Mouse (Mus musculus) heart, embryonic 10.5 days (tissue): ENCODE measurements at regions not wholly inside any gene's neighbourhood (a gene's known extent, or its start where the extent isn't known, plus 50 kb on each side); places are given as distances from the start of the nearest gene placed in this dataset.

Experiments used
- DNase-seq: peaks from one replicate; pipeline ENCODE4 v3.0.0-alpha.2; 2017; ENCODE audit warnings: low spot score
- H3K27ac ChIP-seq: fragments of 300-500 bp; sonication (generic); 2 replicates; pipeline ENCODE4 v1.5.1; 2016; ENCODE audit warnings: mild to moderate bottlenecking
- H3K27me3 ChIP-seq: fragments of 300-500 bp; sonication (generic); 2 replicates; pipeline ENCODE4 v1.6.1; 2016; ENCODE audit warnings: mild to moderate bottlenecking; ENCODE audit not compliant: poor library complexity, insufficient read depth, severe bottlenecking
- H3K36me3 ChIP-seq: fragments of 300-500 bp; sonication (generic); 2 replicates; pipeline ENCODE4 v1.6.1; 2016; ENCODE audit warnings: mild to moderate bottlenecking, moderate library complexity
- H3K4me1 ChIP-seq: fragments of 300-500 bp; sonication (generic); 2 replicates; pipeline ENCODE4 v1.6.1; 2016; ENCODE audit warnings: mild to moderate bottlenecking
- H3K4me3 ChIP-seq: fragments of 300-500 bp; sonication (generic); 2 replicates; pipeline ENCODE4 v1.5.1; 2016; ENCODE audit warnings: mild to moderate bottlenecking, moderate library complexity
- H3K9me3 ChIP-seq: fragments of 300-500 bp; sonication (generic); 2 replicates; pipeline ENCODE4 v1.6.1; 2016; ENCODE audit warnings: mild to moderate bottlenecking, moderate library complexity
- WGBS: fragments of 180-500 bp; shearing (Covaris S2); methylation state at CpG from one replicate; pipeline ENCODE4 v1.1.7; 2016; 5-methylcytosine and 5-hydroxymethylcytosine counted together

GRCm38 (mm10) chr12:70640186-70640585 lies 185.1 kb upstream of the Frmd6 start:
- 81% methylated on average over 2 of the region's 2 CpGs for WGBS
- no peak for DNase-seq
- no peak overlapping the region for H3K27ac ChIP-seq
- H3K4me1 ChIP-seq: no peaks in the 10 kb centered on the region
- H3K4me3 ChIP-seq: no peak overlapping the region
- no peaks in the 10 kb centered on the region for H3K9me3 ChIP-seq
- no peaks in the 10 kb centered on the region for H3K36me3 ChIP-seq
- no peaks in the 10 kb centered on the region for H3K27me3 ChIP-seq

- no peak overlapping the region for H3K4me3 ChIP-seq
- peaks cover 25% of the 10 kb centered on the region for H3K4me1 ChIP-seq
- H3K9me3 ChIP-seq: no peaks in the 10 kb centered on the region
- H3K27ac ChIP-seq: no peak overlapping the region
- no peaks in the 10 kb centered on the region for H3K27me3 ChIP-seq
- WGBS: 82% methylated on average over 2 of the region's 2 CpGs
- peak; percentile 60 for DNase-seq
- H3K36me3 ChIP-seq: no peaks in the 10 kb centered on the region
Measured at GRCm38 (mm10) chr12:70644910-70645309, 180.4 kb upstream of the Frmd6 start.

GRCm38 (mm10) chr12:70645407-70645806 lies 179.9 kb upstream of the Frmd6 start:
- H3K27me3 ChIP-seq: no peaks in the 10 kb centered on the region
- 73% methylated on average over 3 of the region's 3 CpGs for WGBS
- peaks cover 30% of the 10 kb centered on the region for H3K4me1 ChIP-seq
- no peaks in the 10 kb centered on the region for H3K36me3 ChIP-seq
- H3K27ac ChIP-seq: no peak overlapping the region
- no peaks in the 10 kb centered on the region for H3K9me3 ChIP-seq
- peak; percentile 30 for DNase-seq
- no peak overlapping the region for H3K4me3 ChIP-seq

GRCm38 (mm10) chr12:70647516-70647915 lies 177.8 kb upstream of the Frmd6 start:
- 32% methylated on average over 6 of the region's 6 CpGs for WGBS
- H3K36me3 ChIP-seq: no peaks in the 10 kb centered on the region
- H3K27ac ChIP-seq: no peak overlapping the region
- H3K4me3 ChIP-seq: no peak overlapping the region
- no peaks in the 10 kb centered on the region for H3K27me3 ChIP-seq
- peaks cover 31% of the 10 kb centered on the region for H3K4me1 ChIP-seq
- DNase-seq: no peak
- H3K9me3 ChIP-seq: no peaks in the 10 kb centered on the region

GRCm38 (mm10) chr12:70648179-70648811 lies 177.0 kb upstream of the Frmd6 start:
- Histone ChIP-seq H3K27me3 (no peaks in the 10 kb centered on the region), H3K4me1 (peaks cover 31% of the 10 kb centered on the region), H3K27ac (no peak overlapping the region), H3K4me3 (no peak overlapping the region), H3K36me3 (no peaks in the 10 kb centered on the region), H3K9me3 (no peaks in the 10 kb centered on the region)
- WGBS: 64% methylated on average over 6 of the region's 6 CpGs
- DNase-seq: no peak

- 18% methylated on average over 1 of the region's 1 CpGs for WGBS
- no peaks in the 10 kb centered on the region for H3K9me3 ChIP-seq
- no peak for DNase-seq
- H3K4me1 ChIP-seq: peaks cover 31% of the 10 kb centered on the region
- no peaks in the 10 kb centered on the region for H3K27me3 ChIP-seq
- H3K27ac ChIP-seq: no peak overlapping the region; the same call in 1 of the 2 replicates
- no peak overlapping the region for H3K4me3 ChIP-seq
- H3K36me3 ChIP-seq: no peaks in the 10 kb centered on the region
Measured at GRCm38 (mm10) chr12:70648812-70649188, 176.5 kb upstream of the Frmd6 start.

- H3K4me3 ChIP-seq: no peak overlapping the region
- DNase-seq: peak; percentile 85
- H3K4me1 ChIP-seq: peaks cover 31% of the 10 kb centered on the region
- H3K27ac ChIP-seq: peak overlapping the region; percentile 12; the same call in 1 of the 2 replicates
- no peaks in the 10 kb centered on the region for H3K9me3 ChIP-seq
- H3K36me3 ChIP-seq: no peaks in the 10 kb centered on the region
- 14% methylated on average over 2 of the region's 2 CpGs for WGBS
- no peaks in the 10 kb centered on the region for H3K27me3 ChIP-seq
Measured at GRCm38 (mm10) chr12:70649691-70650090, 175.6 kb upstream of the Frmd6 start.

GRCm38 (mm10) chr12:70650470-70650869 lies 174.8 kb upstream of the Frmd6 start:
- Histone ChIP-seq H3K9me3 (no peaks in the 10 kb centered on the region), H3K27me3 (no peaks in the 10 kb centered on the region), H3K4me3 (no peak overlapping the region), H3K27ac (peak overlapping the region; percentile 42; the same call in 1 of the 2 replicates), H3K36me3 (no peaks in the 10 kb centered on the region), H3K4me1 (peaks cover 31% of the 10 kb centered on the region)
- 84% methylated on average over 4 of the region's 4 CpGs for WGBS
- no peak for DNase-seq

- no peak for DNase-seq
- WGBS: 71% methylated on average over 3 of the region's 3 CpGs
- no peaks in the 10 kb centered on the region for H3K36me3 ChIP-seq
- peaks cover 45% of the 10 kb centered on the region for H3K4me1 ChIP-seq
- H3K27me3 ChIP-seq: no peaks in the 10 kb centered on the region
- no peak overlapping the region for H3K27ac ChIP-seq
- H3K9me3 ChIP-seq: no peaks in the 10 kb centered on the region
- H3K4me3 ChIP-seq: no peak overlapping the region
Measured at GRCm38 (mm10) chr12:70652751-70653150, 172.6 kb upstream of the Frmd6 start.

- 84% methylated on average over 8 of the region's 8 CpGs for WGBS
- H3K9me3 ChIP-seq: no peaks in the 10 kb centered on the region
- no peak for DNase-seq
- H3K27me3 ChIP-seq: no peaks in the 10 kb centered on the region
- H3K36me3 ChIP-seq: no peaks in the 10 kb centered on the region
- no peak overlapping the region for H3K27ac ChIP-seq
- H3K4me1 ChIP-seq: peaks cover 33% of the 10 kb centered on the region
- no peak overlapping the region for H3K4me3 ChIP-seq
Measured at GRCm38 (mm10) chr12:70653971-70654370, 171.3 kb upstream of the Frmd6 start.

- no peak overlapping the region for H3K27ac ChIP-seq
- no peak overlapping the region for H3K4me3 ChIP-seq
Measured at GRCm38 (mm10) chr12:70654546-70654945, 170.8 kb upstream of the Frmd6 start.

GRCm38 (mm10) chr12:70655411-70655811 lies 169.9 kb upstream of the Frmd6 start:
- Histone ChIP-seq H3K9me3 (no peaks in the 10 kb centered on the region), H3K27ac (no peak overlapping the region), H3K36me3 (no peaks in the 10 kb centered on the region), H3K4me1 (peaks cover 19% of the 10 kb centered on the region), H3K4me3 (no peak overlapping the region), H3K27me3 (no peaks in the 10 kb centered on the region)
- WGBS: 86% methylated on average over 2 of the region's 2 CpGs
- no peak for DNase-seq

More at GRCm38 (mm10) chr12:70654546-70654945, 170.8 kb upstream of the Frmd6 start:
- H3K4me1 ChIP-seq: peaks cover 28% of the 10 kb centered on the region
- H3K36me3 ChIP-seq: no peaks in the 10 kb centered on the region
- no peaks in the 10 kb centered on the region for H3K9me3 ChIP-seq
- DNase-seq: no peak
- H3K27me3 ChIP-seq: no peaks in the 10 kb centered on the region
- 61% methylated on average over 3 of the region's 3 CpGs for WGBS

- no peaks in the 10 kb centered on the region for H3K27me3 ChIP-seq
- H3K4me3 ChIP-seq: no peak overlapping the region
- no peaks in the 10 kb centered on the region for H3K36me3 ChIP-seq
- 77% methylated on average over 8 of the region's 8 CpGs for WGBS
- DNase-seq: no peak
- peaks cover 18% of the 10 kb centered on the region for H3K4me1 ChIP-seq
- H3K27ac ChIP-seq: no peak overlapping the region
- H3K9me3 ChIP-seq: no peaks in the 10 kb centered on the region
Measured at GRCm38 (mm10) chr12:70655900-70656544, 169.3 kb upstream of the Frmd6 start.
